Mouse (Mus musculus): Measurements from ENCODE around the gene Ift22.

GRCm38 (mm10) chr5:136922830-136923229, 14.9 kb downstream of the Ift22 start:
- TF ChIP-seq CTCF (IDR thresholded peaks at IDR 0.05; ENCODE audit: control insufficient read depth, insufficient read depth, insufficient read length) = no peak
- no peak for TF ChIP-seq CEBPB (IDR thresholded peaks at IDR 0.05; ENCODE audit: low read depth)
- no peak for TF ChIP-seq MAX (IDR thresholded peaks at IDR 0.05)
- TF ChIP-seq USF1 (IDR thresholded peaks at IDR 0.05; ENCODE audit: low read depth) = no peak
- TF ChIP-seq MYOD1 (IDR thresholded peaks at IDR 0.05; ENCODE audit: control insufficient read depth, insufficient read length, low read depth) = no peak
- TF ChIP-seq MYOG (IDR thresholded peaks at IDR 0.05; ENCODE audit: control insufficient read depth, extremely low read depth, insufficient read length) = no peak

Data from C2C12 (cell line).